Mouse (Mus musculus): ENCODE measurements around the gene Fmo2.

- TF ChIP-seq CTCF (IDR thresholded peaks at IDR 0.05; ENCODE audit: borderline replicate concordance, insufficient read depth, low read depth, low read length), result no peak
- TF ChIP-seq POLR2A (IDR thresholded peaks at IDR 0.05; ENCODE audit: borderline replicate concordance, insufficient read depth, low read length), result no peak
Measured at GRCm38 (mm10) chr1:162897838-162898811, at the start of gene Fmo2.
